Mouse (Mus musculus) spleen, adult 2 months (tissue): ENCODE data around the gene Ankmy2.
A peak's percentile ranks its signal among the peaks of the same experiment; 100 is the strongest.

ENCODE experiments used
- CTCF ChIP-seq: fragments of 200-500 bp; IDR thresholded peaks from 2 replicates; pipeline ENCODE4 v1.5.1; 2011; ENCODE audit warnings: mild to moderate bottlenecking, inconsistent platforms; ENCODE audit not compliant: insufficient read depth, insufficient read length, insufficient replicate concordance; ENCODE audit errors: extremely low read depth
- POLR2A ChIP-seq: fragments of 200-500 bp; IDR thresholded peaks from 2 replicates; pipeline ENCODE4 v1.6.1; 2011; ENCODE audit warnings: low read depth, low read length, inconsistent platforms

- TF ChIP-seq CTCF (no peak), POLR2A (peak; percentile 90)
Observed at GRCm38 (mm10) chr12:36156637-36157303, at the start of gene Ankmy2.
